Mouse (Mus musculus) brain, embryonic 14.5 days (tissue): ENCODE data around the gene Lrrc51.

ENCODE experiments used
- CTCF ChIP-seq: fragments of 200-500 bp; IDR thresholded peaks from 2 replicates; pipeline ENCODE4 v1.5.1; 2012; ENCODE audit warnings: inconsistent platforms, mild to moderate bottlenecking, moderate library complexity, borderline replicate concordance; ENCODE audit not compliant: insufficient read depth, insufficient read length; ENCODE audit errors: extremely low read depth
- POLR2A ChIP-seq: fragments of 200-500 bp; IDR thresholded peaks from 2 replicates; pipeline ENCODE4 v1.6.1; 2012; ENCODE audit warnings: mild to moderate bottlenecking, inconsistent platforms, borderline replicate concordance; ENCODE audit not compliant: poor library complexity, insufficient read depth, insufficient read length, severe bottlenecking; ENCODE audit errors: extremely low read depth

DNA sequence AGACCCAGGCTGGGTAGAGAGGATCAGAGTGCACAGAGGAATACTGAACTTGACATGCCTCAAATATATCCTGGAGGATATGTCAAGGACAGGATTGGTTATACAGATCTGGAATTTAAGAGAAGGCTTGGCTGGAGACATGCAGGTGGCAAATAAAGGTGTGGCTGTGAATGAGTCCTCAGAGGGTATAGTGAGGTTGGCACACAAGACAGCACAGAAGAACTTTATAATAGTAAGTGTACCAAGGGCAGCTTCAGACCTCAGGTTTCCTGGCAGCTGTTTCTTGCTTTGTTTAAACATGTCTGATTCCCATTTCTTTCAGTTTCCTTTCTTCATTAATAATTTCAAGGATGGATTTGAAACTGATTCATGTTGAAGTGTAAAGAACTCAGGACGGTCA, 1.1 kb downstream of the Lrrc51 start:
- TF ChIP-seq CTCF (no peak), POLR2A (no peak)
